Mouse (Mus musculus) intestine, embryonic 15.5 days (tissue): Measurements from ENCODE around the gene Rwdd3. TPM values are rescaled to one million over a fixed set of nuclear protein-coding genes. Genes with fewer than 3 reads are reported as not detected.

Source experiments
- ATAC-seq: fragments of 200-750 bp; cut with Nextera tagmentation; 2 replicates; pipeline ENCODE4 v1.8.0; 2017; ENCODE audit warnings: moderate TSS enrichment, moderate library complexity
- H3K27ac ChIP-seq: fragments of 300-500 bp; sonication (generic); 2 replicates; pipeline ENCODE4 v1.5.1; 2015; ENCODE audit warnings: mild to moderate bottlenecking, inconsistent platforms
- H3K27me3 ChIP-seq: fragments of 300-500 bp; sonication (generic); replicated peaks from 2 replicates; pipeline ENCODE4 v1.6.1; 2015; ENCODE audit warnings: inconsistent platforms
- H3K36me3 ChIP-seq: fragments of 300-500 bp; sonication (generic); 2 replicates; pipeline ENCODE4 v1.6.1; 2015; ENCODE audit warnings: inconsistent platforms
- H3K4me1 ChIP-seq: fragments of 300-500 bp; sonication (generic); replicated peaks from 2 replicates; pipeline ENCODE4 v1.6.1; 2015; ENCODE audit warnings: inconsistent platforms
- H3K4me2 ChIP-seq: fragments of 300-500 bp; sonication (generic); replicated peaks from 2 replicates; pipeline ENCODE4 v1.6.1; 2015; ENCODE audit warnings: mild to moderate bottlenecking, inconsistent platforms
- H3K4me3 ChIP-seq: fragments of 300-500 bp; sonication (generic); replicated peaks from 2 replicates; pipeline ENCODE4 v1.5.1; 2015; ENCODE audit warnings: inconsistent platforms
- H3K9ac ChIP-seq: fragments of 300-500 bp; sonication (generic); 2 replicates; pipeline ENCODE4 v1.6.1; 2015; ENCODE audit warnings: inconsistent platforms
- H3K9me3 ChIP-seq: fragments of 300-500 bp; sonication (generic); 2 replicates; pipeline ENCODE4 v1.6.1; 2016; ENCODE audit warnings: inconsistent platforms
- WGBS: fragments of 180-500 bp; shearing (Covaris S2); methylation state at CpG from one replicate; pipeline ENCODE4 v1.1.7; 2015; 5-methylcytosine and 5-hydroxymethylcytosine counted together
- polyA plus RNA-seq: library from polyadenylated mRNA; unstranded; fragments of >200 nt; fragmentation: Nextera tagmentation; extraction: Ambion mirVana; gene quantifications from 2 replicates; pipeline ENCODE4 v1.2.1, GENCODE M21; 2015

Gene Rwdd3
- polyA plus RNA-seq, 1 experiment from 2014 or later = 4.6 TPM

- no peaks in the 10 kb centered on the region for H3K36me3 ChIP-seq
- no peak overlapping the region for H3K9ac ChIP-seq
- ATAC-seq = no peak
- no peaks in the 10 kb centered on the region for H3K4me1 ChIP-seq
- WGBS = 71% methylated on average over 10 of the region's 10 CpGs
- H3K9me3 ChIP-seq = no peaks in the 10 kb centered on the region
- no peaks in the 10 kb centered on the region for H3K27me3 ChIP-seq
- H3K4me2 ChIP-seq = no peak overlapping the region
- no peak overlapping the region for H3K4me3 ChIP-seq
- H3K27ac ChIP-seq = no peak overlapping the region
Observed at GRCm38 (mm10) chr3:121157546-121158330, 13.8 kb downstream of the Rwdd3 start.

- H3K9me3 ChIP-seq = no peaks in the 10 kb centered on the region
- WGBS = 76% methylated on average over 11 of the region's 11 CpGs
Observed at GRCm38 (mm10) chr3:121156451-121157186, 14.9 kb downstream of the Rwdd3 start.

GRCm38 (mm10) chr3:121156043-121156442, 15.5 kb downstream of the Rwdd3 start:
- Histone ChIP-seq H3K4me2 (no peak overlapping the region), H3K27ac (no peak overlapping the region), H3K9me3 (no peaks in the 10 kb centered on the region), H3K4me1 (no peaks in the 10 kb centered on the region), H3K9ac (no peak overlapping the region), H3K4me3 (no peak overlapping the region), H3K27me3 (no peaks in the 10 kb centered on the region), H3K36me3 (no peaks in the 10 kb centered on the region)
- no peak for ATAC-seq
- WGBS = 55% methylated on average over 7 of the region's 7 CpGs

More at GRCm38 (mm10) chr3:121156451-121157186, 14.9 kb downstream of the Rwdd3 start:
- ATAC-seq = no peak
- Histone ChIP-seq H3K4me1 (no peaks in the 10 kb centered on the region), H3K4me2 (no peak overlapping the region), H3K9ac (no peak overlapping the region), H3K27ac (no peak overlapping the region), H3K4me3 (no peak overlapping the region), H3K36me3 (no peaks in the 10 kb centered on the region), H3K27me3 (no peaks in the 10 kb centered on the region)

- no peaks in the 10 kb centered on the region for H3K4me1 ChIP-seq
- H3K9ac ChIP-seq = no peak overlapping the region
- no peaks in the 10 kb centered on the region for H3K27me3 ChIP-seq
- no peaks in the 10 kb centered on the region for H3K9me3 ChIP-seq
- WGBS = 78% methylated on average over 11 of the region's 11 CpGs
- no peak for ATAC-seq
- H3K4me3 ChIP-seq = no peak overlapping the region
- no peak overlapping the region for H3K27ac ChIP-seq
- H3K4me2 ChIP-seq = no peak overlapping the region
- H3K36me3 ChIP-seq = no peaks in the 10 kb centered on the region
Observed at GRCm38 (mm10) chr3:121133937-121134336, 37.6 kb downstream of the Rwdd3 start.

- ATAC-seq = no peak
- Histone ChIP-seq H3K9ac (no peak overlapping the region), H3K9me3 (no peaks in the 10 kb centered on the region), H3K4me1 (no peaks in the 10 kb centered on the region), H3K27ac (no peak overlapping the region), H3K4me2 (no peak overlapping the region), H3K27me3 (no peaks in the 10 kb centered on the region), H3K36me3 (no peaks in the 10 kb centered on the region), H3K4me3 (no peak overlapping the region)
- WGBS = 77% methylated on average over 5 of the region's 5 CpGs
Observed at GRCm38 (mm10) chr3:121133039-121133438, 38.5 kb downstream of the Rwdd3 start.

GRCm38 (mm10) chr3:121127171-121127570, 44.3 kb downstream of the Rwdd3 start:
- H3K9me3 ChIP-seq = no peaks in the 10 kb centered on the region

GRCm38 (mm10) chr3:121126476-121126875, 45.0 kb downstream of the Rwdd3 start:
- WGBS = 74% methylated on average over 5 of the region's 5 CpGs
- no peak for ATAC-seq

More at GRCm38 (mm10) chr3:121127171-121127570, 44.3 kb downstream of the Rwdd3 start:
- WGBS = 86% methylated on average over 2 of the region's 2 CpGs
- no peak for ATAC-seq
- Histone ChIP-seq H3K27me3 (no peaks in the 10 kb centered on the region), H3K36me3 (no peaks in the 10 kb centered on the region), H3K4me1 (no peaks in the 10 kb centered on the region), H3K4me3 (no peak overlapping the region), H3K4me2 (no peak overlapping the region), H3K27ac (no peak overlapping the region), H3K9ac (no peak overlapping the region)

GRCm38 (mm10) chr3:121121072-121121471, 50.4 kb downstream of the Rwdd3 start:
- Histone ChIP-seq H3K4me3 (no peak overlapping the region), H3K4me2 (no peak overlapping the region), H3K9ac (no peak overlapping the region), H3K27ac (no peak overlapping the region), H3K4me1 (no peaks in the 10 kb centered on the region), H3K27me3 (no peaks in the 10 kb centered on the region), H3K36me3 (no peaks in the 10 kb centered on the region), H3K9me3 (no peaks in the 10 kb centered on the region)
- 88% methylated on average over 5 of the region's 5 CpGs for WGBS
- ATAC-seq = no peak

More at GRCm38 (mm10) chr3:121126476-121126875, 45.0 kb downstream of the Rwdd3 start:
- no peak overlapping the region for H3K4me3 ChIP-seq
- H3K27ac ChIP-seq = no peak overlapping the region
- no peak overlapping the region for H3K9ac ChIP-seq
- H3K4me1 ChIP-seq = no peaks in the 10 kb centered on the region
- H3K27me3 ChIP-seq = no peaks in the 10 kb centered on the region
- H3K9me3 ChIP-seq = no peaks in the 10 kb centered on the region
- H3K36me3 ChIP-seq = no peaks in the 10 kb centered on the region
- no peak overlapping the region for H3K4me2 ChIP-seq

- H3K4me2 ChIP-seq = no peak overlapping the region
- H3K9ac ChIP-seq = no peak overlapping the region
- H3K27ac ChIP-seq = no peak overlapping the region
- H3K4me3 ChIP-seq = no peak overlapping the region
- ATAC-seq = no peak
- H3K4me1 ChIP-seq = no peaks in the 10 kb centered on the region
- no peaks in the 10 kb centered on the region for H3K36me3 ChIP-seq
- H3K27me3 ChIP-seq = no peaks in the 10 kb centered on the region
- H3K9me3 ChIP-seq = no peaks in the 10 kb centered on the region
- 75% methylated on average over 13 of the region's 13 CpGs for WGBS
Observed at GRCm38 (mm10) chr3:121116590-121116989, 54.9 kb downstream of the Rwdd3 start.

GRCm38 (mm10) chr3:121116067-121116466, 55.4 kb downstream of the Rwdd3 start:
- Histone ChIP-seq H3K27ac (no peak overlapping the region), H3K36me3 (no peaks in the 10 kb centered on the region), H3K4me3 (no peak overlapping the region), H3K4me1 (no peaks in the 10 kb centered on the region), H3K27me3 (no peaks in the 10 kb centered on the region), H3K4me2 (no peak overlapping the region), H3K9ac (no peak overlapping the region), H3K9me3 (no peaks in the 10 kb centered on the region)
- no peak for ATAC-seq
- WGBS = 74% methylated on average over 5 of the region's 5 CpGs

GRCm38 (mm10) chr3:121111068-121111467, 60.4 kb downstream of the Rwdd3 start:
- 85% methylated on average over 8 of the region's 8 CpGs for WGBS
- Histone ChIP-seq H3K4me1 (no peaks in the 10 kb centered on the region), H3K9me3 (no peaks in the 10 kb centered on the region), H3K27me3 (no peaks in the 10 kb centered on the region), H3K9ac (no peak overlapping the region), H3K36me3 (no peaks in the 10 kb centered on the region), H3K4me3 (no peak overlapping the region), H3K27ac (no peak overlapping the region), H3K4me2 (no peak overlapping the region)
- ATAC-seq = no peak

GRCm38 (mm10) chr3:121110430-121110829, 61.1 kb downstream of the Rwdd3 start:
- no peak overlapping the region for H3K4me2 ChIP-seq
- no peak overlapping the region for H3K4me3 ChIP-seq
- no peaks in the 10 kb centered on the region for H3K4me1 ChIP-seq
- WGBS = 84% methylated on average over 7 of the region's 7 CpGs
- no peak overlapping the region for H3K9ac ChIP-seq
- ATAC-seq = no peak
- no peaks in the 10 kb centered on the region for H3K36me3 ChIP-seq
- no peaks in the 10 kb centered on the region for H3K27me3 ChIP-seq
- H3K9me3 ChIP-seq = no peaks in the 10 kb centered on the region
- no peak overlapping the region for H3K27ac ChIP-seq
